Mouse (Mus musculus) brain, embryonic 14.5 days (tissue): ENCODE measurements around the gene Dusp23. TPM values are rescaled to one million over a fixed set of nuclear protein-coding genes. Genes with fewer than 3 reads are reported as not detected.
A peak's percentile ranks its signal among the peaks of the same experiment; 100 is the strongest.

Experiments
- DNase-seq: peaks from one replicate; pipeline ENCODE4 v3.0.0-alpha.2; 2011; ENCODE audit warnings: low read depth
- CTCF ChIP-seq: fragments of 200-500 bp; IDR thresholded peaks from 2 replicates; pipeline ENCODE4 v1.5.1; 2012; ENCODE audit warnings: inconsistent platforms, mild to moderate bottlenecking, moderate library complexity, borderline replicate concordance; ENCODE audit not compliant: insufficient read depth, insufficient read length; ENCODE audit errors: extremely low read depth
- POLR2A ChIP-seq: fragments of 200-500 bp; IDR thresholded peaks from 2 replicates; pipeline ENCODE4 v1.6.1; 2012; ENCODE audit warnings: mild to moderate bottlenecking, inconsistent platforms, borderline replicate concordance; ENCODE audit not compliant: poor library complexity, insufficient read depth, insufficient read length, severe bottlenecking; ENCODE audit errors: extremely low read depth
- polyA plus RNA-seq: library from polyadenylated mRNA; depleted of rRNA; stranded (reverse); fragments of >200 nt; gene quantifications from 2 replicates; pipeline ENCODE4 v1.2.3, GENCODE M21; 2012

Gene Dusp23
- polyA plus RNA-seq, 1 experiment: 9.0 TPM

DNA sequence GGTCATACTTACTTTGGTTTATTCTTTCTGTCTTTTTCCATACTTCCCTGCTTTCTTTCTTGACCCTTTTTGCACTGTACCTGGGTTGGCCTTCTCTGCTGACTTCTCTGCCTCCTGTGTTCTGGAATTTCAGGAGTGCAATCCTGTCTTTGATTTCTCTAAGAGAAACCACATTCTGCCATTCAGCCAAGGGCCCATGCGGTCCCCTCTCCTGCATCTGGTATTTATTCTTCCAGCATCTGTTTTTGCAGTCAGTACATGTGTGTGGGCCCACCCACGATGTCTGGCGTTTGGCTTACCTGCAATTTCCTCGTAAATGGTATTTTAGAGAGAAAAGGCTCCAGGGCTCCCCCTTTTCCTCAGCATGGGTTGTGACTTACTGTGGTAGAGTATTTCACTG lies 14.6 kb downstream of the Dusp23 start:
- no peak for DNase-seq
- no peak for TF ChIP-seq CTCF
- TF ChIP-seq POLR2A: no peak

DNA sequence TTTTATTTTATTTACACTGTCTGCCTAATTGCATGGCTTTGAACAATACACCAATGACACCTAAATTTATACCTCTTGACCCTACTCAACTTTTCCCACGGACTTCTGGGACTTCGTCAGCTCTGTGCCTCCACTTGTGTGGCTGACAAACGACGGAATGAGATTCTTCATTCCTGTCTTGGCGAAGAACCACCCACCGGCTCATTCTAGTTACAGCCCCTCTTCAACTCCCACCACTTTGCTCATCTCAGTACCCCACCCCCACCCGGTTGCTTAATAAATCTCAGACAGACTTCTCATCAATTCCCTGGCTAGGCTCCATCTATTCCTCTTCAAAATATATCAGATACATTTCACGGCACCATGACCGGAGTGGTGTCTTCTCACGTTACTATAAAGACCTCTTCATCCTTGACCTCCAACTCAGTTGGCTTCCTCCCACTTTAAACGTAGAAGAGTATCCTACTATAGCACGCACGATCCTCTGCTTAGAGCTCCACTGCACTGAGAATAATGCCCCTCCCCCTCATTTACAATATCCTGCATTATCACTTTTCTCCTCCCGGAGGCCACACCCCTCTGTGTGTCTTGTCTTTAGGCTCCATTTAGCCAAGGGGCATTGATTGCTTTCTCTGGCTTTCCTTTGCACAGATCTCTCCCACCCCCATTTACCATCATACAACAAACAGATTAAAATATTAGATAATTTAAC lies 15.2 kb downstream of the Dusp23 start:
- DNase-seq: peak; percentile 24
- TF ChIP-seq CTCF (no peak), POLR2A (no peak)

- TF ChIP-seq CTCF (no peak), POLR2A (no peak)
These were observed 16.0 kb downstream of the Dusp23 start for GRCm38 (mm10) chr1:172616537-172617300.

GRCm38 (mm10) chr1:172615412-172615811 lies 17.4 kb downstream of the Dusp23 start:
- no peak for DNase-seq
- TF ChIP-seq CTCF: no peak
- TF ChIP-seq POLR2A: no peak

More at GRCm38 (mm10) chr1:172616537-172617300, 16.0 kb downstream of the Dusp23 start:
- peak; percentile 76 for DNase-seq

DNA sequence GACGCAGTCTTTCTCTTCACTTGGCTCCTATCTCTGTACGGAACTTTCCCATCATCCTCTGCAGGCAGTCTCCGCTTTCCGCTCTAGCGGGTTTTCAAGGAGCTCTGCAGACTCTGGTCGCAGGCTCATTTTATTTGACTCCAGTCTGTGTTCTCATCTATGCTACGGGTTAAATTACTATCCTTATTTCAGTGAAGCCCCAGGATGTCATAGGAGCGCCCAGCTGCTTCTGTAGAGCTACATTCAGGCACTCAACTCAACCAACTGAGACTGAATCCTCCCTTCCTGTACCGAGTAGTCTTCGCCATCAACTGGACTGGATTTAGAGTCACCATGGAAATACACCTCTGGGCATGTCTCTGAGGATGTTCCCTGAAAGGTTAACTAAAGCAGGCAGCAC lies 18.1 kb downstream of the Dusp23 start:
- no peak for DNase-seq
- TF ChIP-seq CTCF (no peak), POLR2A (no peak)

- TF ChIP-seq POLR2A (no peak), CTCF (peak; percentile 37; the same call in 1 of the 2 replicates)
- DNase-seq: no peak
These were observed 20.0 kb downstream of the Dusp23 start for GRCm38 (mm10) chr1:172612745-172613144.

DNA sequence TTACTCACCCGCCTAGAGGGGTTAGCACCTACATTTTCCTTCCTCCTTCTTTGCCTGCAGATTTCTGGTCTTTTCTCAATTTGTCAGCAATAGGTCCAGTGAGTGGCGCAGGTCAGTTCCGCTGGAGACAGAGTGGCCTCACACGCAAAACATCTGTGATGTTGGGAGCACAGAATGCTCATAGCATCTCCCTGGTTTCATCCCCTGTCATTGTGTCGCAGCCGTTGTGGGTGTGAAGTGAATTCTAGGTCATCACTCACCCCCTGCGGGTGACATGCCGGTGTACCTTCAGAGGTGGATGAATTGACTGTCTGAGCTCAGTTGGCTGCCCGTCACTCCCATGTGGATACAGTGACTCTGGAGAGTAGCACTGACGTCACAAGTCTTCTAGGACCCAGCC lies 21.5 kb downstream of the Dusp23 start:
- TF ChIP-seq CTCF: no peak

DNA sequence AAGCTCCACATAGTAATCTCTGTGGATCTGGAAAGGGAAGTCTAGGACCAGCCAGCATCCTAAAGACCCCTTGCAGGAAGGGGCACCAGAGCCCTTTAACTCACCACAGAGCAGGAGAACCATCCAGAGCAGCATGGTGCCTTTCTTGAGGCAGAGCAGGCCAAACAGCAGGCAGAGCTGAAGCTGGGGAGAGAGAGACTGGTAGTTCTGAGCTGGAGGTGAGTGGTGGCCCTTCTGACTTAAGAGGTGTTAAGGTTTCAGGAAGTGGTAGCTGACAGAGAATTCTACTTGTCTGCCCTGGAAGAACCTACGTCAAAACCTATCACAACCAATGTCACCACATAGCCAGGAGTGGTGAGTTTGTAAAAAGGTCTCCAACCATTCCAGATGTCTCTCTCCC lies 30.4 kb downstream of the Dusp23 start, which contains the start of gene Fcrl6:
Fcrl6 (minus strand) TSS at position 226 of the 400 bp plus-strand sequence.
- TF ChIP-seq POLR2A (no peak), CTCF (no peak)
- DNase-seq: no peak

More for the DNA sequence above, 21.5 kb downstream of the Dusp23 start:
- DNase-seq: no peak

GRCm38 (mm10) chr1:172594495-172594894 lies 38.3 kb downstream of the Dusp23 start:
- peak; percentile 75 for TF ChIP-seq CTCF
- TF ChIP-seq POLR2A: no peak
- peak; percentile 63 for DNase-seq

GRCm38 (mm10) chr1:172593956-172594355 lies 38.8 kb downstream of the Dusp23 start:
- TF ChIP-seq POLR2A (no peak), CTCF (no peak)
- DNase-seq: no peak

GRCm38 (mm10) chr1:172593321-172593720 lies 39.4 kb downstream of the Dusp23 start:
- TF ChIP-seq POLR2A: no peak
- TF ChIP-seq CTCF: no peak
- DNase-seq: no peak
